Mouse (Mus musculus): ENCODE measurements around the gene Sowaha.
A peak's percentile ranks its signal among the peaks of the same experiment; 100 is the strongest.

GRCm38 (mm10) chr11:53430670-53431346 lies 49.3 kb downstream of the Sowaha start, which contains the start of the genes Uqcrq and Gdf9:
- TF ChIP-seq POLR2A (IDR thresholded peaks at IDR 0.05; ENCODE audit: insufficient read depth, low read length) (peak; percentile 43), CTCF (IDR thresholded peaks at IDR 0.05; ENCODE audit: low read depth, low read length) (no peak), EP300 (IDR thresholded peaks at IDR 0.05; ENCODE audit: insufficient read depth, low read depth, low read length) (no peak)
